ENCODE assay signal across 16 mouse cellular contexts in genomic region chr4:89169739-89170138, GRCm38 (mm10).
"Had no signal": no experiment of that assay in that cellular context is flagged by ENCODE, and none has a peak within 500 bp of the region (broad histone marks: within the 10 kb centered on the region; RNA-seq: fewer than 3 reads in every experiment).

No protein-coding gene starts in this region.

- H3K4me1 ChIP-seq: limb, embryonic 12.5 days; liver, embryonic 13.5 days; lung, embryonic 15.5 days; midbrain, embryonic 12.5 days had no signal

- H3K9me3 ChIP-seq: limb, embryonic 12.5 days; liver, embryonic 13.5 days; lung, embryonic 15.5 days; megakaryocyte, embryonic 14.5 days; midbrain, embryonic 12.5 days had no signal

- DNase-seq: kidney, postnatal 25 days; liver; liver, embryonic 13.5 days; liver, postnatal 0 days; lung, postnatal 14 days; right cerebral cortex, adult 18-20 months; right cerebral cortex, postnatal 25 days; thymus, postnatal 4 days had no signal

- H3K4me3 ChIP-seq: left cerebral cortex, adult 2 months; limb, embryonic 12.5 days; liver, embryonic 13.5 days; lung, embryonic 15.5 days; megakaryocyte, embryonic 14.5 days; midbrain, embryonic 12.5 days had no signal

- H3K9ac ChIP-seq: limb, embryonic 12.5 days; liver, embryonic 13.5 days; liver, postnatal 0 days; lung, embryonic 15.5 days; midbrain, embryonic 12.5 days had no signal

- H3K27me3 ChIP-seq: limb, embryonic 12.5 days; liver, embryonic 13.5 days; lung, embryonic 15.5 days; megakaryocyte, embryonic 14.5 days; midbrain, embryonic 12.5 days had no signal

- H3K27ac ChIP-seq: left cerebral cortex, adult 2 months; limb, embryonic 12.5 days; liver, embryonic 13.5 days; lung, embryonic 15.5 days; macrophage; midbrain, embryonic 12.5 days; stomach, postnatal 0 days had no signal

- ATAC-seq: liver, postnatal 0 days; midbrain, embryonic 16.5 days had no signal

- H3K4me2 ChIP-seq: limb, embryonic 12.5 days; liver, embryonic 13.5 days; lung, embryonic 15.5 days; midbrain, embryonic 12.5 days had no signal
